Comparison of ENCODE assay signal across 10 mouse cellular contexts in genomic region chr9:34202122-34202941, GRCm38 (mm10).
DNase-seq lines count a peak whose midpoint lies in the region; ATAC-seq and TF ChIP-seq lines count a peak whose summit lies in the region.
"Had no signal": no experiment of that assay in that cellular context is flagged by ENCODE, and none has a peak within 500 bp of the region (broad histone marks: within the 10 kb centered on the region; RNA-seq: fewer than 3 reads in every experiment).

No protein-coding gene starts in this region.

- H3K36me3 ChIP-seq in kidney, postnatal 0 days (ENCODE audit: insufficient read depth, low read length), result no peaks in the 10 kb centered on the region
- H3K36me3 ChIP-seq in kidney, adult 2 months (ENCODE audit: control insufficient read depth, insufficient read depth, low read length), result no peaks in the 10 kb centered on the region
- no peaks in the 10 kb centered on the region for H3K36me3 ChIP-seq in embryonic facial prominence, embryonic 11.5 days (replicated peaks; ENCODE audit: control insufficient read depth, insufficient read depth, low read depth, low read length)
- H3K36me3 ChIP-seq in hindbrain, embryonic 14.5 days (replicated peaks; ENCODE audit: control insufficient read depth, insufficient read depth), result no peaks in the 10 kb centered on the region
- H3K36me3 ChIP-seq in neural tube, embryonic 13.5 days, result no peaks in the 10 kb centered on the region
- H3K36me3 ChIP-seq: embryonic facial prominence, embryonic 12.5 days had no signal

- no peak for TF ChIP-seq CTCF in kidney, postnatal 0 days (IDR thresholded peaks at IDR 0.05; ENCODE audit: low read depth)
- no peak for TF ChIP-seq CTCF in kidney, adult 2 months (conservative IDR thresholded peaks at IDR 0.05; ENCODE audit: insufficient read depth, insufficient read length, low read depth, low read length)

- WGBS in kidney, postnatal 0 days, result 38% methylated on average over 13 of the region's 13 CpGs
- WGBS in kidney, adult 2 months, result 36% methylated on average over 13 of the region's 13 CpGs
- WGBS in embryonic facial prominence, embryonic 11.5 days, result 47% methylated on average over 13 of the region's 13 CpGs
- 31% methylated on average over 13 of the region's 13 CpGs for WGBS in hindbrain, embryonic 14.5 days
- WGBS in neural tube, embryonic 13.5 days, result 28% methylated on average over 13 of the region's 13 CpGs

- no peak for TF ChIP-seq POLR2A in kidney, adult 2 months (IDR thresholded peaks at IDR 0.05; ENCODE audit: low read depth, low read length)

- no peak for ATAC-seq in kidney, postnatal 0 days (replicated peaks; ENCODE audit: low FRiP score, low read depth)
- no peak for ATAC-seq in embryonic facial prominence, embryonic 11.5 days (replicated peaks; ENCODE audit: insufficient number of reproducible peaks, low FRiP score, low TSS enrichment, low read depth)
- ATAC-seq in hindbrain, embryonic 14.5 days (ENCODE audit: low FRiP score), result peak; percentile 40; the same call in 1 of the 2 replicates
- ATAC-seq in neural tube, embryonic 13.5 days (ENCODE audit: low read depth), result peak; percentile 53

- H3K27me3 ChIP-seq in kidney, postnatal 0 days (ENCODE audit: insufficient read depth, low read length), result no peaks in the 10 kb centered on the region
- H3K27me3 ChIP-seq in kidney, adult 2 months (replicated peaks; ENCODE audit: control insufficient read depth, insufficient read depth, low read length), result no peaks in the 10 kb centered on the region
- no peaks in the 10 kb centered on the region for H3K27me3 ChIP-seq in embryonic facial prominence, embryonic 11.5 days (ENCODE audit: control insufficient read depth, insufficient read depth, low read length)
- no peaks in the 10 kb centered on the region for H3K27me3 ChIP-seq in hindbrain, embryonic 14.5 days (ENCODE audit: control insufficient read depth, insufficient read depth, low read length)
- no peaks in the 10 kb centered on the region for H3K27me3 ChIP-seq in neural tube, embryonic 13.5 days
- H3K27me3 ChIP-seq: embryonic facial prominence, embryonic 12.5 days had no signal

- no peak for DNase-seq in kidney, postnatal 0 days (ENCODE audit: low spot score)
- DNase-seq in kidney, adult 2 months, result no peak
- DNase-seq in embryonic facial prominence, embryonic 11.5 days (ENCODE audit: low spot score), result no peak
- DNase-seq in hindbrain, embryonic 14.5 days (ENCODE audit: low spot score), result peak; percentile 45
- DNase-seq in gastrocnemius, postnatal 14 days, result no peak
- DNase-seq in heart, adult 8-10 months (ENCODE audit: low spot score), result no peak
- no peak for DNase-seq in lung, adult 18-20 months
- DNase-seq: thymus, postnatal 25 days had no signal

- no peak overlapping the region for H3K9ac ChIP-seq in kidney, postnatal 0 days (ENCODE audit: low read depth, low read length)
- H3K9ac ChIP-seq in embryonic facial prominence, embryonic 11.5 days (replicated peaks; ENCODE audit: low read length), result no peak overlapping the region
- 0 out of 2 replicates have a peak overlapping the region, but pooled peaks have one; percentile 2 for H3K9ac ChIP-seq in hindbrain, embryonic 14.5 days
- 0 out of 2 replicates have a peak overlapping the region, but pooled peaks have one; percentile 47 for H3K9ac ChIP-seq in neural tube, embryonic 13.5 days
- H3K9ac ChIP-seq: embryonic facial prominence, embryonic 12.5 days had no signal

- intact Hi-C loops in gastrocnemius, postnatal 14 days (cut with DNase I; ENCODE audit: low total_unique reads), result no loop called here

- H3K9me3 ChIP-seq in kidney, postnatal 0 days (replicated peaks; ENCODE audit: low read length), result no peaks in the 10 kb centered on the region
- H3K9me3 ChIP-seq in embryonic facial prominence, embryonic 11.5 days (replicated peaks; ENCODE audit: control insufficient read depth, low read length), result no peaks in the 10 kb centered on the region
- H3K9me3 ChIP-seq in hindbrain, embryonic 14.5 days (ENCODE audit: control insufficient read depth, low read length), result no peaks in the 10 kb centered on the region
- H3K9me3 ChIP-seq in neural tube, embryonic 13.5 days, result no peaks in the 10 kb centered on the region
- H3K9me3 ChIP-seq: embryonic facial prominence, embryonic 12.5 days had no signal

- H3K4me1 ChIP-seq in kidney, postnatal 0 days (replicated peaks; ENCODE audit: insufficient read depth, low read length), result peaks cover 17% of the 10 kb centered on the region
- H3K4me1 ChIP-seq in kidney, adult 2 months (ENCODE audit: control insufficient read depth, insufficient read depth, low read length), result no peaks in the 10 kb centered on the region; the same call in 1 of the 2 replicates
- H3K4me1 ChIP-seq in embryonic facial prominence, embryonic 11.5 days (ENCODE audit: control insufficient read depth, insufficient read depth, low read length), result no peaks in the 10 kb centered on the region
- H3K4me1 ChIP-seq in hindbrain, embryonic 14.5 days (replicated peaks; ENCODE audit: control insufficient read depth, insufficient read depth, low read length), result peaks cover 20% of the 10 kb centered on the region
- peaks cover 31% of the 10 kb centered on the region for H3K4me1 ChIP-seq in neural tube, embryonic 13.5 days (replicated peaks)

- H3K27ac ChIP-seq in kidney, postnatal 0 days, result no peak overlapping the region
- H3K27ac ChIP-seq in kidney, adult 2 months (ENCODE audit: insufficient read depth, low read depth, low read length), result no peak overlapping the region
- H3K27ac ChIP-seq in embryonic facial prominence, embryonic 11.5 days (replicated peaks; ENCODE audit: low read depth, low read length), result no peak overlapping the region
- H3K27ac ChIP-seq in hindbrain, embryonic 14.5 days, result peak overlapping the region; percentile 26
- H3K27ac ChIP-seq in neural tube, embryonic 13.5 days (replicated peaks), result peak overlapping the region; percentile 78
- H3K27ac ChIP-seq: embryonic facial prominence, embryonic 12.5 days had no signal

- H3K4me3 ChIP-seq in kidney, postnatal 0 days (replicated peaks; ENCODE audit: low read depth, low read length), result no peak overlapping the region
- H3K4me3 ChIP-seq in kidney, adult 2 months (ENCODE audit: insufficient read depth, low read depth, low read length), result no peak overlapping the region
- no peak overlapping the region for H3K4me3 ChIP-seq in embryonic facial prominence, embryonic 11.5 days (ENCODE audit: low read depth, low read length)
- H3K4me3 ChIP-seq in hindbrain, embryonic 14.5 days (replicated peaks; ENCODE audit: low read length), result no peak overlapping the region
- no peak overlapping the region for H3K4me3 ChIP-seq in neural tube, embryonic 13.5 days
- H3K4me3 ChIP-seq: embryonic facial prominence, embryonic 12.5 days had no signal

- H3K4me2 ChIP-seq in kidney, postnatal 0 days (ENCODE audit: low read length), result peak overlapping the region; percentile 35; the same call in 1 of the 2 replicates
- 0 out of 2 replicates have a peak overlapping the region, but pooled peaks have one; percentile 10 for H3K4me2 ChIP-seq in embryonic facial prominence, embryonic 11.5 days (ENCODE audit: low read depth, low read length)
- peak overlapping the region; percentile 21 for H3K4me2 ChIP-seq in hindbrain, embryonic 14.5 days (replicated peaks)
- H3K4me2 ChIP-seq in neural tube, embryonic 13.5 days, result peak overlapping the region; percentile 44
- H3K4me2 ChIP-seq: embryonic facial prominence, embryonic 12.5 days had no signal

Comparison
In these comparisons a context has a peak if more than half of its experiments do, and no peak if none do; other contexts are left out.
1. ATAC-seq: peak in hindbrain, embryonic 14.5 days (single experiment) and neural tube, embryonic 13.5 days (single experiment); none in kidney, postnatal 0 days (single experiment) and embryonic facial prominence, embryonic 11.5 days (single experiment).
2. H3K27ac ChIP-seq: peak in hindbrain, embryonic 14.5 days (single experiment) and neural tube, embryonic 13.5 days (single experiment); none in kidney, postnatal 0 days (single experiment), kidney, adult 2 months (single experiment) and embryonic facial prominence, embryonic 11.5 days (single experiment).
3. H3K9ac ChIP-seq: peak in hindbrain, embryonic 14.5 days (single experiment) and neural tube, embryonic 13.5 days (single experiment); none in kidney, postnatal 0 days (single experiment) and embryonic facial prominence, embryonic 11.5 days (single experiment).
4. Peak in every context shown above with its lines, with median percentiles within 50 percentile points of each other: H3K4me2 ChIP-seq.